Mouse (Mus musculus): ENCODE measurements around the gene Fsd2.

- TF ChIP-seq CTCF (IDR thresholded peaks at IDR 0.05; ENCODE audit: insufficient read depth, low read length) (no peak), POLR2A (IDR thresholded peaks at IDR 0.05; ENCODE audit: borderline replicate concordance, extremely low read depth, low read depth, low read length) (no peak)
These were observed 46.3 kb upstream of the Fsd2 start for GRCm38 (mm10) chr7:81612856-81613635.

All from lung, adult 2 months (tissue).